Mouse (Mus musculus) MEL (cell line): ENCODE data around the gene Acox3.
A peak's percentile ranks its signal among the peaks of the same experiment; 100 is the strongest.

Source experiments
- CHD1 ChIP-seq: IDR thresholded peaks from 2 replicates; pipeline ENCODE4 v1.6.1; 2012; ENCODE audit warnings: low read depth, mild to moderate bottlenecking, inconsistent platforms, low read length, improper control_type of control experiment
- CTCF ChIP-seq, 3 experiments: IDR thresholded peaks in 2 of 3; conservative IDR thresholded peaks in 1 of 3; 2 replicates each; pipeline ENCODE4 v1.5.1; 2011 to 2012; ENCODE audit warnings: low read length in 3 of 3, low read depth in 2 of 3, mild to moderate bottlenecking in 2 of 3, improper control_type of control experiment in 1 of 3, inconsistent platforms in 1 of 3, mixed read lengths in 1 of 3, moderate library complexity in 1 of 3; ENCODE audit not compliant: control insufficient read depth in 1 of 3, insufficient read depth in 1 of 3, poor library complexity in 1 of 3, severe bottlenecking in 1 of 3
- EP300 ChIP-seq, 2 experiments: IDR thresholded peaks; 2 replicates each; pipeline ENCODE4 v1.6.1; 2011; ENCODE audit warnings: improper control_type of control experiment in 2 of 2, low read length in 2 of 2, low read depth in 1 of 2, mild to moderate bottlenecking in 1 of 2
- GABPA ChIP-seq: IDR thresholded peaks from 2 replicates; pipeline ENCODE4 v1.6.1; 2012; ENCODE audit warnings: low read depth, mild to moderate bottlenecking, inconsistent platforms, low read length, improper control_type of control experiment, moderate library complexity
- GATA1 ChIP-seq: IDR thresholded peaks from 2 replicates; pipeline ENCODE4 v1.6.1; 2011; ENCODE audit warnings: low read depth, low read length, improper control_type of control experiment
- NRF1 ChIP-seq: IDR thresholded peaks from 2 replicates; pipeline ENCODE4 v1.6.1; 2014; ENCODE audit warnings: low read depth, mild to moderate bottlenecking, inconsistent platforms, low read length, improper control_type of control experiment, moderate library complexity; ENCODE audit not compliant: poor library complexity, insufficient read depth, severe bottlenecking
- POLR2A ChIP-seq, 2 experiments: IDR thresholded peaks; 2 replicates each; pipeline ENCODE4 v1.6.1; 2011 to 2012; ENCODE audit warnings: low read length in 2 of 2, mild to moderate bottlenecking in 2 of 2, control low read depth in 1 of 2, improper control_type of control experiment in 1 of 2, low read depth in 1 of 2, moderate library complexity in 1 of 2; ENCODE audit not compliant: control insufficient read depth in 1 of 2, insufficient read depth in 1 of 2, poor library complexity in 1 of 2
- SIN3A ChIP-seq: IDR thresholded peaks from 2 replicates; pipeline ENCODE4 v1.6.1; 2012; ENCODE audit warnings: low read length, improper control_type of control experiment, inconsistent platforms
- TAL1 ChIP-seq: IDR thresholded peaks from 2 replicates; pipeline ENCODE4 v1.6.1; 2012; ENCODE audit warnings: mild to moderate bottlenecking, inconsistent platforms, low read length, moderate library complexity, mixed read lengths
- ZC3H11A ChIP-seq: IDR thresholded peaks from 2 replicates; pipeline ENCODE4 v1.6.1; 2012; ENCODE audit warnings: low read depth, mild to moderate bottlenecking, inconsistent platforms, low read length, improper control_type of control experiment

DNA sequence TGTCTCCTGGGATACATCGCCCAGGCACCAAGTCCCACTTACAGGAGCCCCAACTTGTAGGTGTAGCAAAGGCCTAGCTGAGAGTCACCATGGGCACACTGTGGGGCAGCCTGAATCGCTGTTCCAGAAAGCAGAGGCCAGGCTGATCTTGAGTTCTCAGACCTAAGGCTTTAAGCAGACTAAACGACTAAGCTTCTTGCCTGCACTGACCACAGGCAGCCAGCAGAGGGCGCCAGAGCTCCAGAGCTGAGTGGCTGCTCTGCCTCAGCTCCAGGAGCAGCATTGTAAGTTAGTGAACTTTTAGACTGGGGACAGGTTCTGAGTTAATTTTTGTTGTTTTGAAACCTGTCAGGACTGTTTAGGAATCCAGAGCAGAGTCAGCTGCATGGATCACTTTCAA is 12.9 kb downstream of the Acox3 start:
- TF ChIP-seq POLR2A (IDR thresholded peaks at IDR 0.05; ENCODE audit: control insufficient read depth in 1 of 2, insufficient read depth in 1 of 2, low read depth in 1 of 2, low read length in 2 of 2, poor library complexity in 1 of 2): no peak
- TF ChIP-seq EP300 (IDR thresholded peaks at IDR 0.05; ENCODE audit: low read depth in 1 of 2, low read length in 2 of 2): no peak
- TF ChIP-seq ZC3H11A: peak; percentile 64
- TF ChIP-seq TAL1: no peak
- peak; percentile 97 to 100 (median 99) for TF ChIP-seq CTCF (IDR thresholded peaks at IDR 0.05 in 2 of 3, conservative IDR thresholded peaks at IDR 0.05 in 1 of 3; ENCODE audit: control insufficient read depth in 1 of 3, insufficient read depth in 1 of 3, low read depth in 2 of 3, low read length in 3 of 3, poor library complexity in 1 of 3, severe bottlenecking in 1 of 3)
- no peak for TF ChIP-seq SIN3A
- no peak for TF ChIP-seq CHD1
- no peak for TF ChIP-seq GABPA
- no peak for TF ChIP-seq GATA1
- TF ChIP-seq NRF1: no peak
